Mouse (Mus musculus) urinary bladder, postnatal 14 days (tissue): ENCODE data around the gene Ubl7.

ENCODE experiments used
- DNase-seq: peaks from one replicate; pipeline ENCODE4 v3.0.0; 2021; ENCODE audit warnings: low spot score

The Ubl7 gene

DNA sequence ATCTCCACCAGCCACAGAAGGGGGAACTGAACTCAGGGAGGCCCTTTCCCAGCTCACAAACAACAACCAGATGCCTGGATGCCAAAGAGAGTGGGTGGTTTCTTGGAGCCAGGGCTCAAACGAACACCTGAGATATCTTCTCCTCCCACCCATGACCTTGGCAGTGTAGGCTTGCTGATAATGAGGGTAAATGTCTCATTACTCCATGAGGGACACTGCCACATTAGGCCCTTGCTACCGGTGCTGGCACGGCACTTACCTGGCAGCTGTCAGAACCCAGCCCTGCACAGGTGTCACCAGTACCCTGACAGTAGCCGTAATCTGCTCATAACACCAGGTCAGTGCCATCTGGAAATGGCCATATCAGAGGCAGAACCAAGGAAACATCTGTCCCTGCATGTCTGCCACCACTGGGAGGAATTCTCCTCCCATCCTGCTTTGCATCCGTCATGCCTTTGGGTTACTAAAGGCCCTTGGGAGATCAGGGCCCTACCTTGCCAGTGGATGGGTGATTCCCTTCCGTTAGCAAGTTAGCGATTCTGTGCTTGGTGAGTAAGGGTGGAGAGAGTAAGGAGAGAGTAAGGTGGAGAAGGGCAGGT is 37.7 kb downstream of the Ubl7 start:
- DNase-seq, result no peak

DNA sequence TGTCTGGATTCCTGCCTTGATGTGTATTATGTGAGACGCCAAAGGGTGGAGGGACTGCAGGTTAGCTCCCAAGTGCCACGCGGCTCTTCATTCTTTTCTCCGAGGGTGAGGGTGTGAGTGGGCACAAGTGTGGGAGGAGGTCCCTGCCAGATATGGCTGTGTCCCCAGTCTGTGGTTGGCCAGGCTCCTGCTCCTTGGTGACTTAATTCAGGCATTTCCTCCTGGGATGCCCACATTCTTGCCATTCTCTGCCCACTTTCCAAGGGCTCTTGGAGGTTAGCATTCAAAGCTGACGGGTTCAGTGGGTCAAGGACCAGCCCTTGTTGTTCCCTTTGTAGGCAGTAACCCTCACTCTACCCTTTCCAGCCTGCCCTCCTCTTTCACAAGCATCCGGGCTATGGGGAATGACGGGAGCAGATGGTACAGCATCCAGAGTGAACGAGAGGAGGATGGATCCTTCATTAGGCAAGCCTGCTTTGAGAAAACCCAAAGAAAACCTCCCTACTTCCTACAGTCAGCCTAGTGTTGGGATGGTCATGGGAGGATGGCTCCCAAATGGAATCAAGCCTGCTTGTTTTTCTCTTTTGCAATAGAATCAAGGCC is 38.4 kb downstream of the Ubl7 start:
- no peak for DNase-seq

- DNase-seq, result no peak
Observed at GRCm38 (mm10) chr9:57949879-57950278, 39.1 kb downstream of the Ubl7 start.

GRCm38 (mm10) chr9:57950519-57950918 is 39.7 kb downstream of the Ubl7 start:
- DNase-seq, result no peak

DNA sequence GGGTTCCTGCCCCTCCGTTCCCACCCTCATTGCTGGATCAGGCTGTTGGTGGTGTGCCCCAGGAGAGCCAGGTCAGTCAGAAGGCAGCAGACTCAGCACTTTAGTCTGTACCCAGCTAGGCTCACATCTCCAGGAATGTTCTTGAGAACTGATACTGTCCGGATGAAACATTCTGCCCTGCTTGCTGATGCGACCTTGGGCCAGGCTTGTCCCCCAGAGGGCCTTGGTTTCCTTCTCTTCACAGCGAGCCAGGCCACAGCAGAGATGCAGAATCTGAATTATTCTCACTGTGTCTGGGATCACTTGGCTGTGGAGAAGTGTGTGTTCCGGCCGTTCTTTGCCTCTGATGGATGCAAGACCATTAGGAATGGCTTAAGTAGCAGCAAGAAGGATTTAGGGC is 41.2 kb downstream of the Ubl7 start:
- no peak for DNase-seq

GRCm38 (mm10) chr9:57954962-57955744 is 44.4 kb downstream of the Ubl7 start:
- peak; percentile 21 for DNase-seq

DNA sequence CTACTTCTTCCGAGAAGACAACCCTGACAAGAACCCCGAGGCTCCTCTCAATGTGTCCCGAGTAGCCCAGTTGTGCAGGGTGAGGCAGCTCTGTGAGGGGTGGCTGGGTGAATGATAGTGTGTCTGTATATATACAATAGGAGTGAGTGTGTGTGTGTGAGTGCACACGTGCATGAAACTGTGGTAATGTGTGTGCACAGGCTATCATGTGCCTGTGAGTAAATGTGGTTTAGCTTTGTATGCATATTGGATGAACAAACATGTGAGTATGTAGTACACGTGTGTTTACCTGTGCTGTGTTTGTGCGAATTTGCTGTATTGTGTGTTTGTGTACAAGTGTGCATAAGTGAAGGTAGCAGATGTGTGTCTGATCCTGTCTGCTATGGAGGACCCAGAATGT is 45.0 kb downstream of the Ubl7 start:
- no peak for DNase-seq

DNA sequence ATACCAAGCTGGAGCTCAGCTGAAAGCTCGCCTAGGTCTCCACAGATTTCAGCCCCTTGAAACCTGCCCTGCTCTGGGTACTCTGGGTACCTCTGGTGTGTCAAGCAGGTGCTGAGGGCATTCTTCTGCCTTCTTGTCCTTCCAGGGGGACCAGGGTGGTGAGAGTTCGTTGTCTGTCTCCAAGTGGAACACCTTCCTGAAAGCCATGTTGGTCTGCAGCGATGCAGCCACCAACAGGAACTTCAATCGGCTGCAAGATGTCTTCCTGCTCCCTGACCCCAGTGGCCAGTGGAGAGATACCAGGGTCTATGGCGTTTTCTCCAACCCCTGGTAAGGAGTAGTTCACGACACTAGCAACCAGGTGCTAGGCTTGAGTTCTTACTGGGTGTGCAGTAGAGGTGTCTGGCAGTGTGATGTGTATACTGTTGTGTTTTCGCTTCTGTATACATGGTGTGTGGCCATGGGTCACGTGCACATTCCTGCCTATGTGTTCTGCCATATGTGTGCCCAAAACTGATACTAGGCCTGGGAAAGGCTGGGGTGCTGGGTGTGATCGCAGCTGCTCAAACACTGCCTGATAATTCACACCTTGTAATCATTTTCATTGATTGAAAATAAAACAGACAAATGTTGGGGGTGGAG is 45.5 kb downstream of the Ubl7 start:
- DNase-seq, result no peak

DNA sequence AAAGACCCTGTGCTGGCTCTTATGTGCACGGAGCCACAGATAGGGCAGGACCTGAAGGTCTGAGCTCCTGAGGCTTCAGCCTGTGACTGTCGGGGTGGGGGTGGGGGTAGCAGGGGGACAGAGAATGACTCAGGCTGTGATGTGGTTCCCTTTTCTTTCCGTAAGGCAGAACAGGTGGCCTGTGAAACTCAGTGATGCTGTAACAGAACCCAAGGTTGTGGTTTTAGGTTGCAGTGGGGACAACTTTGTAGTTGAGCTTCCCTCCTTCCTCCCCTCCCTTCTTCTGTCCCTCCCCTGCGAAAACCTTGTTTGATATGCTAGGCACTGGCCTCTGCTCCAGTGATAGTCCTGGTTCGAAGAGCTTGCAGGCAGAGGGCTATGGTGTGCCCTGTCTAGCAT is 46.1 kb downstream of the Ubl7 start:
- no peak for DNase-seq

DNA sequence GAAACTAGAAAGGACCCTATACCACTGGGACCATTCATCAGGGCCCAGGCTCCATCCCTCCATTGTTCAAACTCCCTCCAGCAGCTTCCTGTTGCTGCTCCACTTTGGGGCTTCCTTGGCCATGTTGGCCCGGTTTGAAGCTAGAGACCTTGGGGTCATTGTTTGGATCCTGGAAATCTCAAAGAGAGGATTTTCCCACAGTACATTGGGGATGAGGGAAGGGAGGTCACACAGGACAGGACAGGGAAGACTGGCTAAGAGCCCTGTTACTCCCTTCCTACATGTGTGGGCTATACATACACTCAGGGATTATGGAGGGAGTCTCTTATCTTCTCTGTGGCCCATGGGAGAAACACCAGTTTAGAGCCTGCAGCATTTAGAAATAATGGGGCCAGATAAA is 47.8 kb downstream of the Ubl7 start:
- DNase-seq, result no peak

GRCm38 (mm10) chr9:57959399-57959798 is 48.6 kb downstream of the Ubl7 start:
- DNase-seq, result no peak

DNA sequence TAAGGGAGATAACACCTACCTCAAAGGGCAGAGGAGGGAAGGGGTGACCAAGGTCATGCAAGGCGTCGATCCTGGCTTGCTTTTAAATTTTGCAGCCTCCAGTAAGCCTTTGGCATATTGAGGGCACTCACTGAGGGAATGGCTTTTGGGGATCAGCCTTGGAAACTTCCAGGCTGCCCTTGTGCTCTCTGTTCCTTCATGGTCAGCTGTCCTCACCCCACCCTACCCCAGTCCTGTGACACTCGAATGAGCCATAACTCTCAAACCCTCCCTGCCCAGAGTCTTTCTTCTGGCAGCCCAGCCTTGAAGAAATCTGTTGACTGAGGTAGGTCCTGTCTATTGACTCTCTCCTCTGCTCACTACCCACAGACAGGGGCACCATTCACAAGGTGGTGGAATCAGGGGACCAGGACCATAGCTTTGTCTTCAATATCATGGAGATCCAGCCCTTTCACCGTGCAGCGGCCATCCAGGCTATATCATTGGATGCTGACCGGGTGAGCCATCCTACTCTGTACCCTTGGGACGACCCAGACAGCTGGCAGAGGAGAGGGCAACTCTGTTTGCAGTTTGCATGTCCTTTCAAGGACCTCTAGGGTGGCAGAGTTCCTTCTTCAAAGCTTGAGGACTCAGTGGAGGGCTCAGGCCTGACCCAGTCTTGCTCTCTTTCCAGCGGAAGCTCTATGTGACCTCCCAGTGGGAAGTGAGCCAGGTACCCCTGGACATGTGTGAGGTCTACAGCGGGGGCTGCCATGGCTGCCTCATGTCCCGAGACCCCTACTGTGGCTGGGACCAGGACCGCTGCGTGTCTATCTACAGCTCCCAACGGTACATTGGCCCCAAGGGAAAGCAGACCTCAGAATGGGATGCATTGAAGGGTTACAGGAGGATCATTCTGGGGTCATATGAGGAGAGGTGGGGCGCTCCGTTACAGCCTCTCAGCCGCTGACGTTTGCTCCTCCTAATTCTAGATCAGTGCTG is 49.4 kb downstream of the Ubl7 start:
- no peak for DNase-seq

- no peak for DNase-seq
Observed at GRCm38 (mm10) chr9:57961226-57961625, 50.4 kb downstream of the Ubl7 start.

DNA sequence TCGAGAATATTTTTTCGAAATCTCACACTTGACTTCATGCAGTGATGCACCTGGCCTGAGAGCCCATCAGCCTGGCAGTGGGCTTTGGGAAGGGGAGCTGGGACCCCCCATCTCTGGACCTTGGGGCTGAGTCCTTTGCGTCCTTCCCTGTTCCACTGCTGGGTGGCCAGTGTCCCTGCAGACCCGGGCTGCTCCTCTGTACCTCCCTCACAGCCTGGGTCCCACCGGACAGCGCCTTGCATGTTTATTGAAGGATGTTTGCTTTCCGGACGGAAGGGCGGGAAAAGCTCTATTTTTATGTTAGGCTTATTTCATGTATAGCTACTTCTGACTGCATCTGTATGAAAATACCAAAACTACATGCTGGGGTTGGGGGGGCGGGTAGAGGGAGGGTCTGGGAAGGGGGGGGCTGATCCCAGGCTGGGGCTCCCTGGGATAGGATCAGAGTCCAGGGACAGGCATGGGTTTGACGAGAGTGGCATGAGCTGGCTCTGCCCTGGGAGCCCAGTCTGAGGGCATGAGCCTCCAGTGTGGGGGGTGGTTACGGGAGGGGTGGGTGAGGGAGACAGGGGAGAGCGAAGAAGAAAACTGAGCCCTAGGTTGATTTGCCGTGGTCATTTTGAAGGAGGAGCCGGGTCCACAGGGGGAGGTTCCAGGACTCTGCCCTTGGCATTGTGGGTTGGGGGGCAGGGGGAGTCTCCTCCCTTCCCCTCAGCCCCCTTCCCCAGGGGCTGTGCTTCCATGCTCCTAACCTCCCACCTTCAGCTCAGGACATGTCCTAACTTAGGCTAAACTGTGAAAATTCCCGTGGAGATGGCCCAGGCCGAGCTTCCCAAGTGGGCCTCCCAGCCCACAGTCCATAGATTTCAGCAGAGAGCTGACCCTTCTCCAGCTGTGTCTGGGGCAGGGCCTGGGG is 51.3 kb downstream of the Ubl7 start:
- DNase-seq, result no peak

- no peak for DNase-seq
Observed at GRCm38 (mm10) chr9:57963249-57963997, 52.6 kb downstream of the Ubl7 start.

DNA sequence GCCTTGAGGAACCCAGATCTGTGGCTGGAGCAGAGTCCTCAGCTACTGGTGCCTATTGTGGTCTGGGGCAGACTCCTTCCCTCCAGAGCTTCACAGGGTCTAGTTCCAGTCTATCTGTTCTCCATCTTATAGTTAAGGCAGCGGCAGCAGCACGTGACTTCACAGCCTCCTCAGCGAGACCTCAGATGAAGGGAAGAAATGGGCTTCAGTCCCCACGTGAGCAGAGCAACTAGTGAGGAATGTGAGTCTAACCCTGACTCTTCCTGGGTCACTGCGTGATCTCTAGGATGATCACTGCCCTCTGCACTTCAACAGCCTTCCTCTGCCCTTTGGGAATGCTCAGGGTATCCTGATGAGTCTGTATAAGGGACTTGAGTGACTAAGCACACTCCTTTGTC is 53.2 kb downstream of the Ubl7 start:
- DNase-seq, result no peak

DNA sequence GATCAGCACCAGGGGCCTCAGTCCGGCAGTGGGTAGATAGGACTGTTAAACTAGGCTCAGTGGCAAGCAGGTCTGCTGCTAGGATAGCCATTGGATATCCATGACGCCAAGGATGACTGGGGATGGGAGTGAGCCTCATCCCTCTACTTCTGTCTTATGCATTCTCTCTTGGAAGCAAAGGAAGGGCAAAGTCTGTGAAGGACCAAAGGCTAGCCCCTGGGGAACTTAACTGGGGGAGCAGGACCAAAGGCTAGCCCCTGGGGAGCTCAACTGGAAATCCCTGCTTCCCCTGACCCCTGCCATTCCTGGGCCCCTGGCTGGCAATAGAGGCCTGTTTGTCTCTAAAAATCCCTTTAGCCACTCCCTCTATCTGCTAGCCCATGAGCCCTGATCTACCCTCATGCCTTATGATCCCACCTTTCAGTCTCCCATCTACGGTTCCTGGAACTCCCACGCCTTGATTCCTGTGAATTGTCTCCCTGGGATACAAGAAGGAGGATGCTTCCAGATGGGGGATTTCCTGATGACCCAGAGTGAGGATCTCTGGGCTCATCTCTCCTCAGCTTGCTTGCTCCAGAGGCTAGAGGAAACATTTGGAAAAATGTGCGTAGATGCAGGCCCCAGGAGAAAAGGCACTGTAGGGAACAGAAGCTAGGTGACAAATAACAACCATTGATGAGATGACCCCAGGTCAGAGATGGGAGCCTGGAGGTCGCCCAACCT is 53.9 kb downstream of the Ubl7 start:
- no peak for DNase-seq

- DNase-seq, result no peak
Observed at GRCm38 (mm10) chr9:57965281-57966185, 54.8 kb downstream of the Ubl7 start.
